Mouse (Mus musculus) G1E (cell line): Measurements from ENCODE around the gene Sdk1. TPM values are rescaled to one million over a fixed set of nuclear protein-coding genes. Genes with fewer than 3 reads are reported as not detected.

ENCODE experiments used
- ATAC-seq: 2 replicates; pipeline ENCODE4 v1.8.0; 2016; ENCODE audit warnings: mild to moderate bottlenecking; ENCODE audit not compliant: insufficient number of reproducible peaks, poor library complexity, low FRiP score, severe bottlenecking; ENCODE audit errors: extremely low read depth
- DNase-seq: peaks from one replicate; pipeline ENCODE4 v3.0.0; 2012; ENCODE audit warnings: low spot score
- H3K27me3 ChIP-seq: 2 replicates; pipeline ENCODE4 v1.6.1; 2012; ENCODE audit warnings: mild to moderate bottlenecking, low read length, inconsistent platforms; ENCODE audit not compliant: insufficient read depth
- H3K36me3 ChIP-seq: replicated peaks from 2 replicates; pipeline ENCODE3; 2012; ENCODE audit warnings: mild to moderate bottlenecking, inconsistent platforms
- H3K4me1 ChIP-seq: 2 replicates; pipeline ENCODE4 v1.6.1; 2012; ENCODE audit warnings: low read depth, low read length, inconsistent platforms, mixed read lengths; ENCODE audit not compliant: insufficient read depth
- H3K4me3 ChIP-seq: 2 replicates; pipeline ENCODE4 v1.5.1; 2012; ENCODE audit warnings: low read depth, mild to moderate bottlenecking, inconsistent platforms, low read length, moderate library complexity, mixed read lengths
- H3K9me3 ChIP-seq: replicated peaks from 2 replicates; pipeline ENCODE4 v1.6.1; 2012; ENCODE audit warnings: inconsistent platforms
- CTCF ChIP-seq: IDR thresholded peaks from 2 replicates; pipeline ENCODE4 v1.5.1; 2012; ENCODE audit warnings: low read depth, low read length, inconsistent platforms, mixed read lengths
- GATA1 ChIP-seq: IDR thresholded peaks from 2 replicates; pipeline ENCODE4 v1.6.1; 2012; ENCODE audit warnings: borderline replicate concordance, low read length, inconsistent platforms, mixed read lengths
- GATA2 ChIP-seq: IDR thresholded peaks from 2 replicates; pipeline ENCODE4 v1.6.1; 2012; ENCODE audit warnings: low read depth, low read length, inconsistent platforms, borderline replicate concordance
- POLR2AphosphoS5 ChIP-seq: IDR thresholded peaks from 2 replicates; pipeline ENCODE4 v1.6.1; 2012; ENCODE audit warnings: low read depth, low read length, inconsistent platforms; ENCODE audit not compliant: insufficient replicate concordance
- TAL1 ChIP-seq: conservative IDR thresholded peaks from 2 replicates; pipeline ENCODE4 v1.6.1; 2012; ENCODE audit warnings: low read depth, low read length, inconsistent platforms, mixed read lengths
- polyA plus RNA-seq: library from polyadenylated mRNA; stranded (reverse); fragments of >175 nt; gene quantifications from 2 replicates; pipeline ENCODE4 v1.2.3, GENCODE M21; 2012
- total RNA-seq, 2 experiments: library from RNA; stranded (forward) in 1 of 2; stranded (reverse) in 1 of 2; fragments of 200-1000 nt in 1 of 2; fragments of >200 nt in 1 of 2; fragmentation: Nextera tagmentation in 1 of 2; gene quantifications; 2 replicates each; pipeline ENCODE4 v1.2.3; 2014 to 2017

Gene Sdk1
- total and polyA plus RNA-seq, 3 experiments, result 0.27 TPM; not detected in 2

GRCm38 (mm10) chr5:141542890-141543666, 301.8 kb downstream of the Sdk1 start:
- no peaks in the 10 kb centered on the region for H3K27me3 ChIP-seq
- peaks cover 73% of the 10 kb centered on the region for H3K9me3 ChIP-seq
- no peak for TF ChIP-seq POLR2AphosphoS5
- no peak for TF ChIP-seq GATA1
- no peak for TF ChIP-seq GATA2
- no peak for TF ChIP-seq TAL1
- TF ChIP-seq CTCF, result no peak
- H3K4me1 ChIP-seq, result no peaks in the 10 kb centered on the region
- H3K36me3 ChIP-seq, result no peaks in the 10 kb centered on the region
- no peak for ATAC-seq
- no peak for DNase-seq
- H3K4me3 ChIP-seq, result no peak overlapping the region

- DNase-seq (no peak), ATAC-seq (no peak)
- Histone ChIP-seq H3K4me3 (no peak overlapping the region), H3K36me3 (no peaks in the 10 kb centered on the region), H3K4me1 (no peaks in the 10 kb centered on the region), H3K9me3 (peaks cover 67% of the 10 kb centered on the region), H3K27me3 (no peaks in the 10 kb centered on the region)
- TF ChIP-seq CTCF (no peak), TAL1 (no peak), GATA1 (no peak), POLR2AphosphoS5 (no peak), GATA2 (no peak)
Observed at GRCm38 (mm10) chr5:141553444-141553843, 312.2 kb downstream of the Sdk1 start.

GRCm38 (mm10) chr5:141558731-141559130, 317.4 kb downstream of the Sdk1 start:
- ATAC-seq (no peak), DNase-seq (no peak)
- Histone ChIP-seq H3K36me3 (no peaks in the 10 kb centered on the region), H3K4me1 (no peaks in the 10 kb centered on the region), H3K9me3 (peaks cover 47% of the 10 kb centered on the region), H3K27me3 (no peaks in the 10 kb centered on the region), H3K4me3 (no peak overlapping the region)
- TF ChIP-seq TAL1 (no peak), GATA1 (no peak), POLR2AphosphoS5 (no peak), CTCF (no peak), GATA2 (no peak)

GRCm38 (mm10) chr5:141560325-141560724, 319.0 kb downstream of the Sdk1 start:
- Histone ChIP-seq H3K4me1 (no peaks in the 10 kb centered on the region), H3K27me3 (no peaks in the 10 kb centered on the region), H3K9me3 (peaks cover 42% of the 10 kb centered on the region), H3K36me3 (no peaks in the 10 kb centered on the region), H3K4me3 (no peak overlapping the region)
- ATAC-seq, result no peak
- TF ChIP-seq GATA1 (no peak), GATA2 (no peak), CTCF (no peak), POLR2AphosphoS5 (no peak), TAL1 (no peak)
- DNase-seq, result no peak

- no peaks in the 10 kb centered on the region for H3K4me1 ChIP-seq
- no peak overlapping the region for H3K4me3 ChIP-seq
- TF ChIP-seq TAL1 (no peak), POLR2AphosphoS5 (no peak), GATA2 (no peak), CTCF (no peak), GATA1 (no peak)
- H3K27me3 ChIP-seq, result no peaks in the 10 kb centered on the region
- no peak for DNase-seq
- ATAC-seq, result no peak
- H3K9me3 ChIP-seq, result peaks cover 36% of the 10 kb centered on the region
- no peaks in the 10 kb centered on the region for H3K36me3 ChIP-seq
Observed at GRCm38 (mm10) chr5:141561989-141562560, 320.8 kb downstream of the Sdk1 start.

GRCm38 (mm10) chr5:141564197-141564596, 322.9 kb downstream of the Sdk1 start:
- peaks cover 32% of the 10 kb centered on the region for H3K9me3 ChIP-seq
- no peaks in the 10 kb centered on the region for H3K27me3 ChIP-seq
- no peak overlapping the region for H3K4me3 ChIP-seq
- TF ChIP-seq POLR2AphosphoS5 (no peak), GATA1 (no peak), CTCF (no peak), GATA2 (no peak), TAL1 (no peak)
- ATAC-seq (no peak), DNase-seq (no peak)
- H3K36me3 ChIP-seq, result no peaks in the 10 kb centered on the region
- H3K4me1 ChIP-seq, result no peaks in the 10 kb centered on the region
